Mouse (Mus musculus) forebrain, embryonic 15.5 days (tissue): ENCODE data around the gene Ccdc160. TPM values are rescaled to one million over a fixed set of nuclear protein-coding genes. Genes with fewer than 3 reads are reported as not detected.

Experiments used
- microRNA counts: library from miRNA; unstranded; fragments of <30 nt; microRNA quantifications from one replicate; lab custom pipeline; 2016
- microRNA-seq: library from miRNA; unstranded; fragments of <30 nt; microRNA quantifications from one replicate; pipeline ENCODE4, GENCODE M21; 2016
- polyA plus RNA-seq: library from polyadenylated mRNA; unstranded; fragments of >200 nt; fragmentation: Nextera tagmentation; extraction: Ambion mirVana; gene quantifications from 2 replicates; pipeline ENCODE4 v1.2.1, GENCODE M21; 2015

Gene Ccdc160
- polyA plus RNA-seq, 1 experiment from 2014 or later = 3.0 TPM

MicroRNA genes within 50 kb of the gene (microRNA counts, 519-probe panel; counts per million panel counts)
- microRNA mmu-miR-106a+mmu-miR-17 (lab: Ali Mortazavi, UCI) (4,677 counts per million, percentile 96 among the panel's probes with 10 or more counts), microRNA mmu-miR-18b (lab: Ali Mortazavi, UCI) (520 counts per million, percentile 2 among the panel's probes with 10 or more counts), microRNA mmu-miR-363 (lab: Ali Mortazavi, UCI) (1,005 counts per million, percentile 4 among the panel's probes with 10 or more counts)

Small RNAs within 50 kb of the gene (microRNA-seq; reads per million reads assigned to microRNA genes)
- 366 reads per million, percentile 70 among the genes with 10 or more reads in this experiment for gene Mir106a
- gene Mir18b = 27.7 reads per million, percentile 36 among the genes with 10 or more reads in this experiment
- 5.3 reads per million, percentile 20 among the genes with 10 or more reads in this experiment for gene Mir19b-2
- gene Mir20b = 221 reads per million, percentile 64 among the genes with 10 or more reads in this experiment
- 244 reads per million, percentile 65 among the genes with 10 or more reads in this experiment for gene Mir363
- gene Mir92-2 = 114 reads per million, percentile 55 among the genes with 10 or more reads in this experiment

Other genes with a start within 250 kb of the Ccdc160 start
- 32.7 and 33.6 TPM in 2 replicates for gene Gpc3, start 177.2 kb upstream of the Ccdc160 start, polyA plus RNA-seq
- 94.6 and 97.5 TPM in 2 replicates for gene Phf6, start 121.1 kb downstream of the Ccdc160 start, polyA plus RNA-seq
- gene Hprt, start 196.9 kb downstream of the Ccdc160 start, polyA plus RNA-seq = 85.4 and 86.5 TPM in 2 replicates